Mouse (Mus musculus) forebrain, embryonic 12.5 days (tissue): ENCODE results near the gene Yy2. TPM values are rescaled to one million over a fixed set of nuclear protein-coding genes. Genes with fewer than 3 reads are reported as not detected.
A peak's percentile ranks its signal among the peaks of the same experiment; 100 is the strongest.

Experiments
- ATAC-seq: fragments of 200-750 bp; cut with Nextera tagmentation; 2 replicates; pipeline ENCODE4 v1.8.0; 2017; ENCODE audit warnings: moderate TSS enrichment; ENCODE audit not compliant: low FRiP score
- H3K27ac ChIP-seq: fragments of 300-500 bp; sonication (generic); 2 replicates; pipeline ENCODE4 v1.5.1; 2016; ENCODE audit warnings: mild to moderate bottlenecking
- H3K27me3 ChIP-seq: fragments of 300-500 bp; sonication (generic); 2 replicates; pipeline ENCODE4 v1.6.1; 2016; ENCODE audit warnings: mild to moderate bottlenecking
- H3K36me3 ChIP-seq: fragments of 300-500 bp; sonication (generic); replicated peaks from 2 replicates; pipeline ENCODE4 v1.6.1; 2016; ENCODE audit warnings: mild to moderate bottlenecking
- H3K4me1 ChIP-seq: fragments of 300-500 bp; sonication (generic); 2 replicates; pipeline ENCODE4 v1.6.1; 2016
- H3K4me2 ChIP-seq: fragments of 300-500 bp; sonication (generic); 2 replicates; pipeline ENCODE4 v1.6.1; 2016; ENCODE audit warnings: mild to moderate bottlenecking, moderate library complexity
- H3K4me3 ChIP-seq: fragments of 300-500 bp; sonication (generic); replicated peaks from 2 replicates; pipeline ENCODE4 v1.5.1; 2016; ENCODE audit warnings: mild to moderate bottlenecking
- H3K9ac ChIP-seq: fragments of 300-500 bp; sonication (generic); 2 replicates; pipeline ENCODE4 v1.6.1; 2016; ENCODE audit warnings: mild to moderate bottlenecking
- H3K9me3 ChIP-seq: fragments of 300-500 bp; sonication (generic); 2 replicates; pipeline ENCODE4 v1.6.1; 2016
- WGBS: fragments of 180-500 bp; shearing (Covaris S2); methylation state at CpG from one replicate; pipeline ENCODE4 v1.1.7; 2016; 5-methylcytosine and 5-hydroxymethylcytosine counted together
- polyA plus RNA-seq: library from polyadenylated mRNA; unstranded; fragments of >200 nt; fragmentation: Nextera tagmentation; extraction: Ambion mirVana; gene quantifications from 2 replicates; pipeline ENCODE4 v1.2.1, GENCODE M21; 2016

The Yy2 gene
- polyA plus RNA-seq, 1 experiment from 2014 or later, result 5.1 TPM

DNA sequence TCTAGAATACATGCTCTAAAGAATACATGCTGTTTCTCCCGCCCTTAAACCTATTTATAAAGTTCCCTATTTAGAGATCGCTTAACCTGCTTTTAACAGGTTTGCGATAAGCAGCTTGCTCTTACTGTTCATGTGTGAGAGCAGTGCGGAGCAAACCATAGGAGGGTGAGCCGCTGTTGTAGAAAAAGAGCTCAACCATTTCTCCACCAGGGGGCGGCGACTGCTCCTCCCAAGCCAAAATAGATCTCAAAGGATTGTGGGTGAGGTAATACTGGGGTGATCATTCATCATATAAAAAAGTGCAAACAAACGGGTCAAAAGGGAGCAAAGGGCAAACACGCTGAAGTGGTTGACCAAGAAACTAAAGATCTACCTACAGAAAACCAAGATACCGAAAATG, 5.0 kb downstream of the Yy2 start:
- Histone ChIP-seq H3K4me2 (no peak overlapping the region), H3K27ac (no peak overlapping the region), H3K9ac (no peak overlapping the region), H3K36me3 (0 out of 2 replicates have a peak, but pooled peaks cover 11% of the 10 kb centered on the region), H3K9me3 (no peaks in the 10 kb centered on the region), H3K27me3 (no peaks in the 10 kb centered on the region), H3K4me1 (no peaks in the 10 kb centered on the region), H3K4me3 (no peak overlapping the region)
- no peak for ATAC-seq
- WGBS, result 79% methylated on average over 10 of the region's 10 CpGs

- Histone ChIP-seq H3K36me3 (no peaks in the 10 kb centered on the region), H3K27ac (no peak overlapping the region), H3K27me3 (no peaks in the 10 kb centered on the region), H3K4me2 (no peak overlapping the region), H3K9me3 (no peaks in the 10 kb centered on the region), H3K4me3 (no peak overlapping the region), H3K4me1 (0 out of 2 replicates have a peak, but pooled peaks cover 5% of the 10 kb centered on the region), H3K9ac (no peak overlapping the region)
- ATAC-seq, result peak; percentile 82
- WGBS, result 8% methylated on average over 3 of the region's 3 CpGs
These were observed 21.7 kb downstream of the Yy2 start for GRCm38 (mm10) chrX:157547082-157547481.

Other genes starting within 250 kb of the Yy2 start
- gene Phex, start 153.7 kb downstream of the Yy2 start, polyA plus RNA-seq, result 0.15 and 0.21 TPM in 2 replicates
- gene Sms, start 76.7 kb downstream of the Yy2 start, polyA plus RNA-seq, result 108 and 122 TPM in 2 replicates
- gene Mbtps2, start 29.7 kb upstream of the Yy2 start, polyA plus RNA-seq, result 25.3 and 25.4 TPM in 2 replicates
- gene Smpx, start 129.9 kb upstream of the Yy2 start, polyA plus RNA-seq, result not detected in 2 replicates
- 1.4 and 2.0 TPM in 2 replicates for gene Klhl34, start 249.4 kb upstream of the Yy2 start, polyA plus RNA-seq